Mouse (Mus musculus) retina, adult 2 months (tissue): Measurements from ENCODE around the gene Rassf2.
A peak's percentile ranks its signal among the peaks of the same experiment; 100 is the strongest.

Experiments used
- DNase-seq: peaks from one replicate; pipeline ENCODE4 v3.0.0-alpha.2; 2012; ENCODE audit warnings: low read depth, low spot score

The Rassf2 gene

DNA sequence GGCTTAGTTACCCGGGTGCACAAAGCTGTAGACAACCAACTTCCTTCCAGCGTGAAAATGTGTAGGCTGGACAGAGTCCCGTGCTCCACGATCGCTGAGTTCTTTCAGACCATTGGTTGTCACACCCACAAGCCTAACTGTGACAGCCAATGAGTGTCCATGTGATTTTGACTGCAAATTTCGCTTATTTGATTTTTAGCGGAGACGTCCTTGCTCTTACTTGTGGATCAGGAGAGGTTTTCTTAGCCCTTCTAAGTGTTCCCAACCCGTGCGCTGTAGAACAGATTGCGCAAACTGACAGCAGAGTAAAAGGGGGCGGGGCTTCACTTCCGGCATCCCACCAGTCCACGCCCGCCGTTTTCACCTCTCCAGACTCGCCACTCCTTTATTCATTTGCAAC is 74.8 kb downstream of the Rassf2 start:
- no peak for DNase-seq

DNA sequence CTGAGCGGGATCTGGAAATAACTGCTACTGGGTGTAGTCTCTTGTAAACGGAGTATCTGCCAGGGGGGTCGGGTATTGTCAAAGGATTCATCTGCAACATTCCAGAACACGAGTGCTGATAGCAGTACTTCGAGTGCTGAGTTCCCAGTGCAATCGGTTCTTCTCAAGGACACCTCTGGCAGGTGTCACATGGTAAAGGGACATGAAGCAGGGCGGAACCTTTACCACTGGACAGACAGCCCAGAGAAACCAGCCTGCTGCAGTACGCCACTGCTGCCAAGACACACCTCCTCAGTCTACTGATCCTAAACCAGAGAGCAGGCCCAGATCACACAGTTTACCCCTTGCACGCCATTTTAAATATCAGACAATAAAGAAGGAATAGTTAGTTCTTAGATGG is 75.2 kb downstream of the Rassf2 start:
- DNase-seq: no peak

DNA sequence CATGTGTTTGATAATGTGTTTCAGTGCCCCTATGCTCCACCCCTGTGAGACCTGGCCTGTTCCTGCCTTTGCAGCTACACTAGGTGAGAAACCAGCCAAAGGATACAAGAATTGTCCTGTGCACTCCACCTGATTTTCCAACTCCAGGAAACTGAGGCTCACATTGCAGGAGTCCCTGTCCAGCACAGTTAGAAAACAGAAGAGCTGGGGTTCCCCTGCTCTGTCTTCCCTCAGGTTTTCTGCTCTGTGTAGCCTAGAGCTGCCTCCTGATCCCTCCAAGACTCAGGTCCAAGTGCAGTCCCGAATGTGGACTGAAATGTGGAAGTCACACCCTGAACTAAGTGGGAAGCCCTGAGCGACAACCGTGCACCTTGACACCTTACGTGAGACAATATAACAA is 76.3 kb downstream of the Rassf2 start:
- DNase-seq: no peak

DNA sequence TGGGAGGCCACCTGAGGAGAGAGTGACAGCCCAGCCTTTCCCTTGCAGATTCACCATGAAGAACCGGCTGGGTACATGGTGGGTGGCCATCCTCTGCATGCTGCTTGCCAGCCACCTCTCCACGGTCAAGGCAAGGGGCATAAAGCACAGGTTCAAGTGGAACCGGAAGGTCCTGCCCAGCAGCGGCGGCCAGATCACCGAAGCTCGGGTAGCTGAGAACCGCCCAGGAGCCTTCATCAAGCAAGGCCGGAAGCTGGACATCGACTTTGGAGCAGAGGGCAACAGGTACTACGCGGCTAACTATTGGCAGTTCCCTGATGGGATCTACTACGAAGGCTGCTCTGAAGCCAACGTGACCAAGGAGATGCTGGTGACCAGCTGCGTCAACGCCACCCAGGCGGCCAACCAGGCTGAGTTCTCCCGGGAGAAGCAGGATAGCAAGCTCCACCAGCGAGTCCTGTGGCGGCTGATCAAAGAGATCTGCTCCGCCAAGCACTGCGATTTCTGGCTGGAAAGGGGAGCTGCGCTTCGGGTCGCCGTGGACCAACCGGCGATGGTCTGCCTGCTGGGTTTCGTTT is 77.0 kb downstream of the Rassf2 start:
- no peak for DNase-seq

DNA sequence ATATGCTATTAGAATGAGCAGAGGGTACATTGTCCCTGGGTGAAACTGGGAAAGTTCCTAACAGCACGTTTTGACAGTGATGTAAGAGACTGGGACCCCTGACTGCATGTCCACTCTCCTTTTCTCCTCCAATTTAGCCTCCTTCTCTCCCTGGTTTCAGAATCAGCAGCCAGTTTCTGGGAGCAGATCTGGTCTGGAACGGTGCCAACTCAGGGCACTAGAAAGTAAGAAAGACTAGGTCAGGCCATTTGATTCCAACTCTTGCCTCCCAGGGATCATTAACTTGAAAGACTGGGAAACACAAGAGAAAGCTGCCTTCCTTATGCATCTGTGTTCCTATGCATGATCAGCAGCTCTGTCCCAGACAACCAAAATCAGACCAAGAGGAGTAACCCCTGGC is 77.6 kb downstream of the Rassf2 start:
- no peak for DNase-seq

DNA sequence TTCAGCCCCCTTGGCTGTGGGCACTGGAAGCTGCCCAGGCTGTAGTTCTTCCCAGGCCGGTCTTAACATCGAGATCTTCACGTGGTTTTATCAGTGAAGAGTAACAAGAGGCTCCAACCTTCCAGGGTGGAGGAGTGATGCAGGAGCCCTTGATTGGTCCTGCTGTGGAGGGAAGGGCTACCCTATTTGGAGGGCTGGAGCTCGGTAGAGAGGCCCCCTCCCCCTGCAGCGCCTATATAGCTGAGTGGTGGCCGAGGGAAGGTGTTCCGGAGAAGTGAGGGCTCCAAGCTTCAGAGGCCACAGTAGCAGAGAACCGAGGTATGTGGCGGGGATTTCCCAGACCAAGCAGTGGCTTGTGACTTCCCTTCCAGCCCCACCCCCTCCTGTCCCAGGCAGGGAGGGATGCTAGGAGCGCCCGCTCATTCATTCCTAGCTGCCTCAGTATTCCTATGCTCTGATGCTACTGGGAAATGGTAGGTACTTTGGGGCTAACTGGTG is 79.4 kb downstream of the Rassf2 start, which contains the start of gene Prnd:
Gene Prnd (plus strand): TSS at position 264 of the 498 bp plus-strand sequence.
- DNase-seq: no peak

DNA sequence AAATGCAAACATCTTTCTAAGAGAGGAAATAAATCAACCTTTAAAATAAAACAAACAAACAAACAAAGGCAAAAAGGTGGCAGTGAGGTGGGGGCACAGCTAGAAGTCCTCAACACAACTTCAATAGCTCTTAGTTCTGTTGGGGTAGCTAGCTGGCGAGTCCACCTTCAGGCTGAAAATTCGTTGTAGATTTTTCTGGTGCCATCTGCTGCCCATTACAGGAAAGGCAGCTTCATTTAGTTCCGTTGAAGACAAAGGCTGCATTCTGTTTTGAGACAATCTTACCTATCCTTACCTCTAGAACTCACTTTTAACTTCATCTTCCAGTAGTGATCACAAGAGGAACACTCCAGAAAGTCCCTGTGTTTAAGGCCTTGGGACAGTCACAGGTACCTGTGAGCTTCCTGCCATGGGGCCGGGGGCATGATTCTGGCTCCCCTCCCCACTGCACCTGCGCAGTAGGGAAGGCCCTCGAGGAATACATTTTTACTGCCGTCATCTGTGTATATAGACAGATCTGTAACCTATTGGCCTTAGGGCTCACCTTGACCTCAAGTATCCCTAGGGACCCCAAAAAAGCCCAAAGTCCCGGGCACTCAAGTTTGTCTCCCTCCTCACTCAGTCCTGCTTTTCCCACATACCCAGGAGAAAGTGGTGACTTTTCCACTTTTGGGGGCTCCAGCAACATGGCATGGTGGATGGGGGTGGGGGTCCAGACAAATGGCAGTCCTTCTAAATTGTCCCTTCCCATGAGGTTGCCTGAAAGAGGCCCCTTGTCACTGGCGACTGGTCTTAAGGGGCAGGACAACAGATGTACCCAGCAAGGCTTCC is 80.1 kb downstream of the Rassf2 start:
- peak; percentile 47 for DNase-seq

DNA sequence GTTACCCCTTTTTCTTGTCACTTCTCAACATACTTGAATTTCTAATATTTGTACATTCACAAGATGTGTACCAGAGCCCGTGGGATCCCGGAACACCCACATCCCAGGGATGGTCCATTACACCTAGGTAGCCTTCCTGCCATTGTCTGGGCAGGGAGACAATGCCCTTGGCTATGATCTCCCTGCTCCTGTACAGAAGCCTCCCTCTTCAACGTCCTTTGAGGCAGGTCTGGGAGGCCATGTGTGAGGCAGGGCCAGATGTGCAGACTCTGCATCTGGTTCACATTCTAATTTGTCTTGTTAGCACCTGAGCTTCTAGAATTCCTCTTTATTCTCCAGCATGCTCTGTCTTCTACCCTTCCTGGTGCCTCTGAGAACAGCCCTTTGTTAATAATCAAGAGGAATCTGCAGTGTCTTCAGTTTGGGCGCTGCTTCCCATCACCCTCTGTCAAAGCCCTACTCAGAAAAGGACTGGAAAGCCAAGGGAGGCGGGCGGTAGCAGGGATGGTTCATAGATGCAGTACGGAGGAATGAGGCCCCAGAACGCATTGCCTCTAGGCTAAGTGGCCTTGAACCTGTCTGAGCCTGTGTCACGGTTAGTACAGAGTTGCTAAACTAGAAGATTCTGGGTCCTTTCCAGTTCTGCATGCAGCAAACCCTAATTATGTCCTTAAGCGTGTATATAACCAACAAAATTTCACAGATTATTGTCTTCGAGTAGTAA is 81.0 kb downstream of the Rassf2 start:
- DNase-seq: no peak

DNA sequence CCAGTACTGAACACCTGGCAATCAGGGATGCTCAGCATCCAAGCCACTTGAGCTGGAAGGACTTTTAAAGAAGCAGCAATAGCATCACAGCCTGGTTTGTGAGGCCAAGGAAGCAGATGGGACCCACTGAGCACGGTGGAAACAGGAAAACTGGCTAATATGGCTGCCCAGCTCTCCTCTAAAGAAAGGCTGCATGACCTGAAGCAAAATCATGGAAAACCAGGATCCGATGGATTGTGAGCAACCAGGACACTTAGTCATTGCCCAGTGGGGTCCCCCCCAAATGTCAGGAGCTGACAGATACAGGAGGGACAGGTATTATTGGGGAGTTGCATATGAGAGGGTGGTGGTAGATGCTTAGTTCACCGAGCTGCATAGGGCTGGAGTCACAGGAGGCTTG is 81.9 kb downstream of the Rassf2 start:
- no peak for DNase-seq

DNA sequence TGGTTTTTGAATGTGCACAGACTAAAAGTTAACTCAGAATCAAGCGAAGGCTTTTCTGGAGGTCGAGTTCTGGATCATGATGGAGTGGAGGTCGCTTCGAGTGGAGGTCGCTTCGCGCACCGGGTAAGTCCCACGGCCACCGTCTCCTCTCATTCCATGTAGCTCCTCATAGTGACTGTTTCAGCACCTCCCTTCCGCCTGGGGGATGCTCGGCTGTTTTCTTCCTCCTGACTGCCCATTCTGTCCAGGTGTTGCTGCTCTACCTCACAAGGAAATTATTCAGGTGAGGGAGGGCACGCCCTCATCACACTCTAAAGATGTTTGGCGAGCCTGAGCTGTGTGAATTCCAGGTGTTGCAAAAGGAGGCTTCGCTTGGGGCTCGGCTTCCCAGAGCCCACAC is 83.7 kb downstream of the Rassf2 start:
- no peak for DNase-seq

DNA sequence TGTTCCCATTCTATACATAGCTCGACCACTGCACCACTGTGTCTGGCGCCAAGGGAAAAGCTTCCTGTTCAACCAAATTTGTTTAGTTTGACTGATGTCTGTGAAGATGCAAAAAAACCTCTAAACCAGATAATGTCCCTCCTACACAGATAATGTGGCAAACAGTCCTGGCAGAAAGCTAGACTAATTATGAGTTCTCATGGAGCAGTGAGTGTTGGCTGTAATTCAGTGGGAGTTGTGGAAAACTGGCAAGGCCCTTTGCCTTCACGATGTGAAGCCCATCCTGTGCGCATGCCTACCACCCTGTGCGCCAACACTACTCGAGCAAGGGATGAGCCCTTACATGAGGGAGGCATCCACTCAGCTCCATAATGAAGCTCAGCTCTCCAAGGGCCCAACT is 84.3 kb downstream of the Rassf2 start:
- DNase-seq: no peak

DNA sequence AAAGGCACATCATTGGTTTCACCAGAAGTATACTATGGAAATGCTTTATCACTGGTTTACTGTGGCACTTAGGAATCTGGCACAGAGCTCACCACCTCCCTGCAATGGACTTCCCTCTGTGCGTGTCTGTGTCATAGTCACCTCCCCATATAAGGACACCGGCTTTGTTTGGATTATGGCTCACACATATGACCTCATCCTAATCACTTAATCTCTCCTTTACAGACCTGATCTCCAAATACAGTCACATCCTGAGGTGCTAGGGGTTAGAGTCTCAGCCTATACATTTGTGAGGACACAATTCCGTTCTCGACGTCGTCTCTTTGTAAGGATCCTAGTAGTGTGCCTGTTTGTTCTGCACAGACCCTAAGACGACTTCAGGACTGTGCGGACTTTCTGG is 84.8 kb downstream of the Rassf2 start:
- DNase-seq: peak; percentile 71

DNA sequence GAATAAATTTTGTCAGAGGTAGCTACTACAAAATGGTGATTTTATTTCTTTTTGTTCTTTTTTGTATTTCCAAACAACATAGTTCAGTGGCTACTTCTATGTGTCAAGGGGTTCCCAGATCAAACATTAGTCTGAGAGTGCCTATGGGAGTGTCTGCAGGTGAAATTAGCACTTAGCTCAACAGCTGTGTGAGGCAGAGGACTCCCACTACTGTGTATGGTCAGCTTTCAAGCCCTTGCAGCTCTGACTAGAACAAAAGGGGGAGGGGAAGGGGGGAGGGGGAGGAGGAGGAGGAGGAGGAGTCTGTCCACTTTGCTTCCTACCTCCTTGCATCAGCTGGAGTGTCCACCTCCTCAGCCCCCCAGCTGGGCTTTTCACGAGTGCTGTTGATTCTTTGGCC is 85.7 kb downstream of the Rassf2 start:
- DNase-seq: no peak

DNA sequence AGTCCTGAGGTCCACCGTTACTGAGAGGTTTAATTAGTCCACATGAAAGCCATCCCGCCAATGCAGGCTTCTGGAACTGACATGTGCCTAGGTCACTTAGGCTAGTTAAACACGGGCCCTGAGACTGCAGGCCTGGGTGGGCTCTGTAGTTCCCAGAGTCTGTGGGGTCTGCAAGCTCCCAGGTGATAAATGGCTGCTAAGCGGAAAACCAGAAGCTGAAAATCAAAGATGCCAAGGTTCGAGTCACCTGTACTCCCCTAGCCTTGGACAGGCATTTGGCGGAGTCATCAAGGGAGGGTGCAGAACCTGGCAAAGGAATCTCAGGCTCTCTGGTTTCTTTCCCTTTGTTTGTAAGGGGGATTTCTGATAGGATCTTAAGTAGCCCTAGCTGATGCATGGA is 88.6 kb downstream of the Rassf2 start:
- DNase-seq: no peak

DNA sequence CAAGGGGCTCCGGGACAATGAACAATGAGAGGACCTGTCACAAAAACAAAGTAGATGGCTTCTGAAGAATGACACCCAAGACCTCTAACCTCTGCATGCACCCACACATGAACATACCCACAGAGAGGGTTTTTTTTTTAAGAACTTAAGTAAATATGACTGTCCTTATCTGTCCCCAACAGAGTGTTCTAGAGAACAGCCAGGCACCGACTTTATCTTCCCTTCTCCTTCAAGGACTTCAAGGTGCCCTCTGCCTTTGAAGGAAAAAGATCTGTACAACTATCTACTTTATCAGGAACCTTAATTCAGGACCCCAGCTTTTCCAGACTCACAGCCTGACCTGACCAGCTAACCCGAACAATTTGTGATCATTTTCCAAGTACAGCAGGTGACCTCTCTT is 89.6 kb downstream of the Rassf2 start:
- DNase-seq: no peak
